Mouse (Mus musculus): ENCODE measurements around the gene Lsm12.

Lsm12 gene

GRCm38 (mm10) chr11:102184646-102185495 lies at the start of gene Lsm12:
Gene Lsm12 (minus strand): TSS chr11:102185296.
- peak; percentile 97 for DNase-seq (ENCODE audit: low spot score)

- DNase-seq (ENCODE audit: low spot score) = peak; percentile 95
Observed at GRCm38 (mm10) chr11:102230006-102230741, 45.1 kb upstream of the Lsm12 start, which contains the start of gene Hdac5. Gene Hdac5 (minus strand): TSS chr11:102230166.

GRCm38 (mm10) chr11:102229331-102229953 lies 44.3 kb upstream of the Lsm12 start:
- no peak for DNase-seq (ENCODE audit: low spot score)

GRCm38 (mm10) chr11:102228646-102229268 lies 43.7 kb upstream of the Lsm12 start:
- DNase-seq (ENCODE audit: low spot score) = no peak

GRCm38 (mm10) chr11:102228191-102228545 lies 43.1 kb upstream of the Lsm12 start:
- no peak for DNase-seq (ENCODE audit: low spot score)

GRCm38 (mm10) chr11:102227270-102228190 lies 42.4 kb upstream of the Lsm12 start:
- no peak for DNase-seq (ENCODE audit: low spot score)

- no peak for DNase-seq (ENCODE audit: low spot score)
Observed at GRCm38 (mm10) chr11:102226067-102226978, 41.2 kb upstream of the Lsm12 start.

- no peak for DNase-seq (ENCODE audit: low spot score)
Observed at GRCm38 (mm10) chr11:102225221-102225620, 40.1 kb upstream of the Lsm12 start.

GRCm38 (mm10) chr11:102224686-102225085 lies 39.6 kb upstream of the Lsm12 start:
- DNase-seq (ENCODE audit: low spot score) = peak; percentile 63

- DNase-seq (ENCODE audit: low spot score) = peak; percentile 60
Observed at GRCm38 (mm10) chr11:102223166-102223565, 38.1 kb upstream of the Lsm12 start.

GRCm38 (mm10) chr11:102221954-102222351 lies 36.9 kb upstream of the Lsm12 start:
- no peak for DNase-seq (ENCODE audit: low spot score)

GRCm38 (mm10) chr11:102221243-102221953 lies 36.3 kb upstream of the Lsm12 start:
- DNase-seq (ENCODE audit: low spot score) = no peak

GRCm38 (mm10) chr11:102220451-102220850 lies 35.4 kb upstream of the Lsm12 start:
- DNase-seq (ENCODE audit: low spot score) = no peak

GRCm38 (mm10) chr11:102219994-102220346 lies 34.9 kb upstream of the Lsm12 start:
- no peak for DNase-seq (ENCODE audit: low spot score)

- DNase-seq (ENCODE audit: low spot score) = no peak
Observed at GRCm38 (mm10) chr11:102219247-102219993, 34.3 kb upstream of the Lsm12 start.

- peak; percentile 94 for DNase-seq (ENCODE audit: low spot score)
Observed at GRCm38 (mm10) chr11:102218783-102219182, 33.7 kb upstream of the Lsm12 start.

GRCm38 (mm10) chr11:102217876-102218430 lies 32.9 kb upstream of the Lsm12 start:
- DNase-seq (ENCODE audit: low spot score) = no peak

GRCm38 (mm10) chr11:102217396-102217795 lies 32.3 kb upstream of the Lsm12 start:
- DNase-seq (ENCODE audit: low spot score) = no peak

All from ovary, postnatal 36 days (tissue).